Mouse (Mus musculus) lung, postnatal 0 days (tissue): ENCODE results near the gene Dync1li2.

Experiments used
- CTCF ChIP-seq: IDR thresholded peaks from 2 replicates; pipeline ENCODE4 v1.5.1; 2016; ENCODE audit warnings: antibody characterized with exemption, mild to moderate bottlenecking
- EP300 ChIP-seq: IDR thresholded peaks from 2 replicates; pipeline ENCODE4 v1.6.1; 2016; ENCODE audit warnings: antibody characterized with exemption, mild to moderate bottlenecking, control low read depth

DNA sequence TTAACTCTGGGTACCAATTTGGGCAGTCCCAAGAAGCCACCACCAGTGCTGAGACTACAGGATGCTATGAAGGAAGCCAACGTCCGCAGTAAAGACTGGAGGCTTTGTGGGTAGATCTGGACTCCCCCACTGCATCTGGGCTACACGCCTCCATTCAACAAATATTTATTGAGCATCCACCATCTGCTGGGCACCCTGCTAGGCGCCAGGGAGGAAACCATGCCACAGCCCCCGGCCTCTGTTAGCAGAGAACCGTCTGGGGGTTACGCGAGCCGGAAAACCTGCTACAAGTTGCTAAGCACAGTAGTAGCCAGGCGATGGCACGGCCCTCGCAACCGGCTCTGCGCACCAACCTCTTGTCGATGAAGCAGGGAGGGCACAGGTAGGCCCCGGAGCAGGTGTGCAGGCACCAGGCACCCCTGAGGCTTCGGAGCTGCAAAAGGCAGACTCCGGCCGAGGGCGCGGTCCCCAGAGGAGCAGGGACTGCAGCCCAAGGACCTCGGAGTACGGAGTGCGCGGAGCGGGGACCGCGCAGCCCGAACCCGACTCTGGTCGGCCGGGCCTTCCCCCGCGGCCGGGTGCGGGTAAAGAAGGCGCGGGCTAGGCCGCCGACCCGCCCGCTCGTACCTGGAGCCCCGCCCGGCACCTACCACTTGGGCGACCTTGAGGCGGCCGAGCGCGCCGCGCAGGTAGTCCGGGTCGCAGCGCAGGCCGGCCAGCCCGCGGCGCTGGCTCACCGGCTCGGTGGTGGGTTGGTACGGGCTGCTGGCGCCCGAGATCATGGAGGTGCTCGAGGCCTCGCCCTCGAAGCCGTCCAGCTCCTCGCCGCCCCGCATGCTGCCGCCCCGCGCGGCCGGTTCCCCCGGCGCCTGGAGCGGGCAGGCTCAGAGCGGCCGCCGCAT lies 47.8 kb downstream of the Dync1li2 start:
- TF ChIP-seq CTCF (no peak; the same call in 1 of the 2 replicates), EP300 (no peak)
